Mouse (Mus musculus) bone marrow macrophage, adult 2 months (primary cell): Measurements from ENCODE around the gene Olfr455.

Experiments
- CTCF ChIP-seq: IDR thresholded peaks from 2 replicates; pipeline ENCODE4 v1.5.1; 2012; ENCODE audit warnings: low read depth, mild to moderate bottlenecking, low read length, moderate library complexity
- POLR2A ChIP-seq: IDR thresholded peaks from 2 replicates; pipeline ENCODE4 v1.6.1; 2012; ENCODE audit warnings: mild to moderate bottlenecking, low read depth, low read length, borderline replicate concordance

DNA sequence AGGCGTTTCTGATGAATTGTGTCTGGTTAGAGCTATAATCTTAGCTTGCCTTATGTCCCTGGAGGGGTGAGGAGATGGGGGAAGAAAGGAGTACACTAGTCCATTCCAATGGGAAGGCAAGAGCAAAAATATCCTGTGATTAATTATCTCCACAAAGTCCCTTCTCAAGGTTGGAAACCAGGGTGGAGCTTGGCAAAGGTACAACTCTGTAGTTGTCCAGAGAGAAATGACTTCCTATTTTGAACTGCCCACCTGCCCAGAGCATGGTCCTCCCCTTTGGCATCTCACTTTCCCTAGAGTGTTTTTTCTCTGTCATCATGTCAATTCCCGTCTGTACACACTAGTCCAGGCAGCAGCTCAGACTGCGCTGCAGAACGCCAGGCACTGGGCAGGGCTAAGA, at the start of gene Olfr455:
- TF ChIP-seq CTCF, result no peak
- no peak for TF ChIP-seq POLR2A
